20 mouse cellular contexts compared by ENCODE assay signal in genomic region chrX:98964513-98964912, GRCm38 (mm10). TPM values are rescaled to one million over a fixed set of nuclear protein-coding genes. Genes with fewer than 3 reads are reported as not detected.
DNase-seq lines count a peak whose midpoint lies in the region; ATAC-seq and TF ChIP-seq lines count a peak whose summit lies in the region.
"Had no signal": no experiment of that assay in that cellular context is flagged by ENCODE, and none has a peak within 500 bp of the region (broad histone marks: within the 10 kb centered on the region; RNA-seq: fewer than 3 reads in every experiment).

No protein-coding gene starts in this region.

- no peaks in the 10 kb centered on the region for H3K79me2 ChIP-seq in macrophage (ENCODE audit: inconsistent target)

- no peaks in the 10 kb centered on the region for H3K36me3 ChIP-seq in macrophage (ENCODE audit: inconsistent target)
- H3K36me3 ChIP-seq in intestine, embryonic 16.5 days (ENCODE audit: control insufficient read depth, insufficient read depth, low read length), result no peaks in the 10 kb centered on the region
- H3K36me3 ChIP-seq: embryonic facial prominence, embryonic 12.5 days; forebrain, embryonic 12.5 days; heart, embryonic 15.5 days had no signal

- peaks cover 3% of the 10 kb centered on the region; the same call in 1 of the 2 replicates for H3K27me3 ChIP-seq in intestine, embryonic 16.5 days (replicated peaks; ENCODE audit: control insufficient read depth, insufficient read depth, low read length)
- H3K27me3 ChIP-seq: embryonic facial prominence, embryonic 12.5 days; heart, embryonic 15.5 days had no signal

- TF ChIP-seq CTCF in layer of hippocampus, adult 2 months (conservative IDR thresholded peaks at IDR 0.05), result no peak

- no peak for ATAC-seq in monocyte, adult 5-6 weeks (replicated peaks; ENCODE audit: insufficient number of reproducible peaks, low FRiP score, low TSS enrichment, poor library complexity, severe bottlenecking)
- ATAC-seq in common myeloid progenitor, adult 5-6 weeks (replicated peaks; ENCODE audit: low read depth, poor library complexity, severe bottlenecking), result peak; percentile 78
- no peak for ATAC-seq in intestine, embryonic 16.5 days
- ATAC-seq: forebrain, embryonic 16.5 days had no signal

- no peak overlapping the region for H3K4me3 ChIP-seq in macrophage (ENCODE audit: inconsistent target)
- H3K4me3 ChIP-seq in intestine, embryonic 16.5 days (ENCODE audit: low read length), result no peak overlapping the region
- no peak overlapping the region for H3K4me3 ChIP-seq in layer of hippocampus, adult 2 months
- H3K4me3 ChIP-seq: embryonic facial prominence, embryonic 12.5 days; forebrain, embryonic 12.5 days; heart, adult 2 months; heart, embryonic 15.5 days had no signal

- peak; percentile 4 to 11 for DNase-seq in monocyte, adult 2 months (ENCODE audit: low read depth in 1 of 2, low spot score in 2 of 2)
- DNase-seq in spleen, adult 12 weeks (ENCODE audit: low spot score), result no peak
- DNase-seq in layer of hippocampus, adult 2 months (ENCODE audit: low spot score in 2 of 2), result no peak
- DNase-seq: adrenal gland, postnatal 10 days; cerebellum, adult 11-12 months; cerebellum, postnatal 14 days; gastrocnemius, postnatal 10 days; heart, adult 2 months; heart, postnatal 14 days had no signal

- peak overlapping the region; percentile 19 for H3K27ac ChIP-seq in macrophage
- H3K27ac ChIP-seq in intestine, embryonic 16.5 days (ENCODE audit: low read length), result no peak overlapping the region
- H3K27ac ChIP-seq in layer of hippocampus, adult 2 months, result no peak overlapping the region
- H3K27ac ChIP-seq: embryonic facial prominence, embryonic 12.5 days; forebrain, embryonic 12.5 days; heart, adult 2 months; heart, embryonic 15.5 days; hindbrain, embryonic 14.5 days had no signal

- H3K9me3 ChIP-seq in intestine, embryonic 16.5 days (ENCODE audit: control insufficient read depth, low read length), result no peaks in the 10 kb centered on the region
- H3K9me3 ChIP-seq: embryonic facial prominence, embryonic 12.5 days; forebrain, embryonic 12.5 days; heart, embryonic 15.5 days had no signal

- H3K4me2 ChIP-seq in intestine, embryonic 16.5 days (ENCODE audit: low read depth, low read length), result no peak overlapping the region
- H3K4me2 ChIP-seq: embryonic facial prominence, embryonic 12.5 days; forebrain, embryonic 12.5 days; heart, embryonic 11.5 days; heart, embryonic 15.5 days; hindbrain, embryonic 14.5 days had no signal

- H3K9ac ChIP-seq in intestine, embryonic 16.5 days (ENCODE audit: low read depth, low read length), result no peak overlapping the region
- H3K9ac ChIP-seq: embryonic facial prominence, embryonic 12.5 days; forebrain, embryonic 12.5 days; heart, embryonic 15.5 days; hindbrain, embryonic 14.5 days had no signal

- H3K4me1 ChIP-seq in intestine, embryonic 16.5 days (ENCODE audit: control insufficient read depth, insufficient read depth, low read length), result no peaks in the 10 kb centered on the region
- H3K4me1 ChIP-seq: embryonic facial prominence, embryonic 12.5 days; forebrain, embryonic 12.5 days; heart, embryonic 15.5 days had no signal

RNA-seq across cellular contexts. Expression of gene Yipf6, which starts 28.4 kb away (rescaled TPM):
- total RNA-seq in monocyte, adult 5-6 weeks (2017), result 36.2 to 42.9 TPM (median 40.3 TPM) in 3 replicates
- 24.9 and 29.6 TPM in 2 replicates for total RNA-seq in common myeloid progenitor, adult 5-6 weeks (2017)
- total RNA-seq in macrophage (2018; cell fraction: chromatin; rRNA removed), result 10 to 100 TPM in 25 of 26 experiments, 1 to 10 TPM in 1; 9.6 to 63.1 (median 29.0) TPM
- 10 to 100 TPM; 29.7 to 51.4 (median 43.1) TPM for total RNA-seq in macrophage (2018; cell fraction: cytosol; rRNA removed)
- 10 to 100 TPM; 15.5 to 73.8 (median 36.3) TPM for total RNA-seq in macrophage (2018; cell fraction: nucleus; rRNA removed)
- polyA plus RNA-seq in macrophage (2018), result 25.8 to 33.1 TPM (median 32.2 TPM) in 3 replicates
- 26.9 and 27.8 TPM in 2 replicates for polyA plus RNA-seq in intestine, embryonic 16.5 days (2015; fragmentation: Nextera tagmentation; extraction: Ambion mirVana)
- 10 to 100 TPM; 36.8 to 40.5 TPM for total RNA-seq in layer of hippocampus, adult 2 months (2021)

RNA-seq across cellular contexts. Expression of gene Stard8, which starts 38.5 kb away (rescaled TPM):
- 5.9 to 8.0 TPM (median 7.1 TPM) in 3 replicates for total RNA-seq in monocyte, adult 5-6 weeks (2017)
- 3.6 and 4.0 TPM in 2 replicates for total RNA-seq in common myeloid progenitor, adult 5-6 weeks (2017)
- 100 to 1,000 TPM in 7 of 26 experiments, 10 to 100 TPM in 19; 20.9 to 142 (median 62.6) TPM for total RNA-seq in macrophage (2018; cell fraction: chromatin; rRNA removed)
- total RNA-seq in macrophage (2018; cell fraction: cytosol; rRNA removed), result 10 to 100 TPM; 21.6 to 68.1 (median 33.3) TPM
- 100 to 1,000 TPM in 1 of 26 experiments, 10 to 100 TPM in 25; 22.9 to 107 (median 44.6) TPM for total RNA-seq in macrophage (2018; cell fraction: nucleus; rRNA removed)
- polyA plus RNA-seq in macrophage (2018), result 38.4 to 50.2 TPM (median 42.6 TPM) in 3 replicates
- 7.5 and 8.8 TPM in 2 replicates for polyA plus RNA-seq in intestine, embryonic 16.5 days (2015; fragmentation: Nextera tagmentation; extraction: Ambion mirVana)
- 1 to 10 TPM; 7.6 to 9.0 TPM for total RNA-seq in layer of hippocampus, adult 2 months (2021)
- polyA plus RNA-seq: C2C12 had no signal

Comparison
In these comparisons a context has a peak if more than half of its experiments do, and no peak if none do; other contexts are left out.
1. DNase-seq: peak in monocyte, adult 2 months (2 of 2); none in spleen, adult 12 weeks (single experiment) and layer of hippocampus, adult 2 months (0 of 2).